Mouse (Mus musculus) right cerebral cortex, postnatal 25 days (tissue): ENCODE data around the gene Calm4.

Experiments
- DNase-seq: peaks from one replicate; pipeline ENCODE4 v3.0.0; 2022

The Calm4 gene

GRCm38 (mm10) chr13:3862325-3862724 lies 24.8 kb downstream of the Calm4 start:
- no peak for DNase-seq

GRCm38 (mm10) chr13:3862922-3863580 lies 25.5 kb downstream of the Calm4 start:
- DNase-seq: peak; percentile 60

GRCm38 (mm10) chr13:3865648-3866354 lies 28.2 kb downstream of the Calm4 start:
- no peak for DNase-seq

- DNase-seq: no peak
These were observed 28.9 kb downstream of the Calm4 start for GRCm38 (mm10) chr13:3866355-3867052.

- no peak for DNase-seq
These were observed 29.6 kb downstream of the Calm4 start for GRCm38 (mm10) chr13:3867158-3867557.

GRCm38 (mm10) chr13:3869901-3870300 lies 32.3 kb downstream of the Calm4 start:
- no peak for DNase-seq

- no peak for DNase-seq
These were observed 35.3 kb downstream of the Calm4 start for GRCm38 (mm10) chr13:3872832-3873231.

- no peak for DNase-seq
These were observed 38.9 kb downstream of the Calm4 start for GRCm38 (mm10) chr13:3876448-3876847.

- DNase-seq: no peak
These were observed 39.6 kb downstream of the Calm4 start for GRCm38 (mm10) chr13:3877185-3877584.

- DNase-seq: no peak
These were observed 40.2 kb downstream of the Calm4 start for GRCm38 (mm10) chr13:3877679-3878220.

- DNase-seq: no peak
These were observed 49.1 kb downstream of the Calm4 start for GRCm38 (mm10) chr13:3886663-3887062.
